Mouse (Mus musculus) thymus, adult 2 months (tissue): ENCODE data around the gene Mycbp2.

Source experiments
- CTCF ChIP-seq: fragments of 200-500 bp; IDR thresholded peaks from 2 replicates; pipeline ENCODE4 v1.5.1; 2012; ENCODE audit warnings: mild to moderate bottlenecking, control low read depth, low read length, moderate library complexity, borderline replicate concordance; ENCODE audit not compliant: control insufficient read depth, poor library complexity, insufficient read depth; ENCODE audit errors: extremely low read depth
- POLR2A ChIP-seq: fragments of 200-500 bp; IDR thresholded peaks from 2 replicates; pipeline ENCODE4 v1.6.1; 2012; ENCODE audit warnings: mild to moderate bottlenecking, low read length, control low read depth, moderate library complexity; ENCODE audit not compliant: control insufficient read depth, poor library complexity, insufficient read depth; ENCODE audit errors: extremely low read depth

GRCm38 (mm10) chr14:103180096-103180495 lies 166.5 kb downstream of the Mycbp2 start:
- TF ChIP-seq CTCF = no peak
- no peak for TF ChIP-seq POLR2A
